Mouse (Mus musculus): ENCODE results near the gene Ube2m. TPM values are rescaled to one million over a fixed set of nuclear protein-coding genes. Genes with fewer than 3 reads are reported as not detected.

The Ube2m gene
- polyA plus RNA-seq, 1 experiment from 2014 or later, result 14.3 TPM

DNA sequence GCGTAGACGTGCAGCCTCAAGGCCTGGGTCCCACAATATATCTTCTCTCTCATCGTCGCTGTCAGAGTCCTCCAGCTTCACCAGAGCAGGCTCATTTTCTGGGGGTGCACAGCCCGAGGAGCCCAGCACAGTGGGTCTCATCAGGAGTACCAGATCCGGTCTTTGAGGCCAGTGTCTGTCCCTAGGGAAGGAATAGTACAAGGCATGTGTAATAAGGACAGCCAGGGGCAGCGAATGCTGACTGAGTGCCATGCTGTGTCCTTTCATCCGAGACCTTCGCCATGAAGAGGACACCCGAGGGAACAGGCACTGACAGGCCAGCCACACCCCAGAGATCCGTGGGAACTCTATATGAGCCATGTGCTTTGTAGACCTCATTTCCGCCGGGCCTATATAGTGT is 14.9 kb upstream of the Ube2m start:
- Histone ChIP-seq H3K27ac (ENCODE audit: low read length) (no peak overlapping the region), H3K4me1 (ENCODE audit: control insufficient read depth, low read depth, low read length) (peaks cover 8% of the 10 kb centered on the region), H3K27me3 (ENCODE audit: control insufficient read depth, insufficient read depth, low read depth, low read length) (no peaks in the 10 kb centered on the region), H3K4me2 (ENCODE audit: low read depth, low read length) (no peak overlapping the region), H3K36me3 (ENCODE audit: control insufficient read depth, insufficient read depth) (no peaks in the 10 kb centered on the region), H3K9me3 (replicated peaks; ENCODE audit: control insufficient read depth, low read length) (no peaks in the 10 kb centered on the region), H3K9ac (ENCODE audit: low read depth, low read length) (no peak overlapping the region), H3K4me3 (ENCODE audit: low read depth, low read length) (no peak overlapping the region)
- 71% methylated on average over 13 of the region's 13 CpGs for WGBS (ENCODE audit: insufficient replicate concordance)
- ATAC-seq (ENCODE audit: low read depth), result no peak

DNA sequence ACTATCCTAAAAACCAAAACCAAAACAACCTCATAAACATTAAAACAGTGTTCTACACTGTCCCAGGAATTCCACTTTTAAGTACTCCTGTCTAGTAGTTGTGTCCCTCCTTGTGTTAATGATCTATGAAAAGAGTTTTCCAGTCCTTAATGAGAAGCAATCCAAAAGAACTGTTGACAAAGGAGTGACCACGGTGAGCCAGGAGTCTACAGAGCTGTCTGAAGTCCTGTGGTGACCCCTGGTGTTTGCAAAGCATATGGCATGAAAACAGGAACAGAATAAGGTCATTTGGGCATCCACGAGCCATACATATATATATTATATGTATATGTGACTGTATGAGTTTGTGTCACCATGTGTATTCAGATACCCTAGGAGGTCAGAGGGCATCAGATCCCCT is 8.0 kb upstream of the Ube2m start:
- Histone ChIP-seq H3K4me1 (ENCODE audit: control insufficient read depth, low read depth, low read length) (peaks cover 13% of the 10 kb centered on the region), H3K27me3 (ENCODE audit: control insufficient read depth, insufficient read depth, low read depth, low read length) (peaks cover 37% of the 10 kb centered on the region), H3K9me3 (replicated peaks; ENCODE audit: control insufficient read depth, low read length) (0 out of 2 replicates have a peak, but pooled peaks cover 2% of the 10 kb centered on the region), H3K4me3 (ENCODE audit: low read depth, low read length) (no peak overlapping the region), H3K36me3 (ENCODE audit: control insufficient read depth, insufficient read depth) (no peaks in the 10 kb centered on the region), H3K9ac (ENCODE audit: low read depth, low read length) (no peak overlapping the region), H3K4me2 (ENCODE audit: low read depth, low read length) (no peak overlapping the region), H3K27ac (ENCODE audit: low read length) (no peak overlapping the region)
- ATAC-seq (ENCODE audit: low read depth), result peak; percentile 58
- 4% methylated on average over 2 of the region's 2 CpGs for WGBS (ENCODE audit: insufficient replicate concordance)

DNA sequence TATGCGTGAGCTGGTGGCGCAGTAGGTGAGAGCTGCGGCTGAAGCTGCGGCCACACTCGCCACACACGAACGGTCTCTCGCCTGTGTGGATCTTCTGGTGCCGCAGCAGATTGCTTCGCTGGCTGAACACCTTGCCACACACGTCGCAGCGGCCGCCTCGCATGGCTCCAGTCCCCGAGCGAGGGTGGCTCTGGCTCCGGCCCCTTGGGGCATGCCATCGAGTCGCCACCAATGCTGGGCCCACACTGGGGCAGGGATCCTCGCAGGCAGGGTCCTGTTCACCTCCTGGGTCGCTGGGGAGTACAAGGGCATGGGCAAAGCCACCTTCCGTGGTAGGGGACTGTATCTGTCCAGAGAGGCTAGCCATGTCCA is 6.2 kb upstream of the Ube2m start:
- ATAC-seq (ENCODE audit: low read depth), result no peak
- Histone ChIP-seq H3K4me2 (ENCODE audit: low read depth, low read length) (peak overlapping the region; percentile 74), H3K27me3 (ENCODE audit: control insufficient read depth, insufficient read depth, low read depth, low read length) (peaks cover 37% of the 10 kb centered on the region), H3K36me3 (ENCODE audit: control insufficient read depth, insufficient read depth) (no peaks in the 10 kb centered on the region), H3K4me3 (ENCODE audit: low read depth, low read length) (peak overlapping the region; percentile 55), H3K4me1 (ENCODE audit: control insufficient read depth, low read depth, low read length) (peaks cover 20% of the 10 kb centered on the region), H3K27ac (ENCODE audit: low read length) (no peak overlapping the region), H3K9ac (ENCODE audit: low read depth, low read length) (peak overlapping the region; percentile 5; the same call in 1 of the 2 replicates), H3K9me3 (replicated peaks; ENCODE audit: control insufficient read depth, low read length) (0 out of 2 replicates have a peak, but pooled peaks cover 2% of the 10 kb centered on the region)
- WGBS (ENCODE audit: insufficient replicate concordance), result 7% methylated on average over 23 of the region's 23 CpGs

DNA sequence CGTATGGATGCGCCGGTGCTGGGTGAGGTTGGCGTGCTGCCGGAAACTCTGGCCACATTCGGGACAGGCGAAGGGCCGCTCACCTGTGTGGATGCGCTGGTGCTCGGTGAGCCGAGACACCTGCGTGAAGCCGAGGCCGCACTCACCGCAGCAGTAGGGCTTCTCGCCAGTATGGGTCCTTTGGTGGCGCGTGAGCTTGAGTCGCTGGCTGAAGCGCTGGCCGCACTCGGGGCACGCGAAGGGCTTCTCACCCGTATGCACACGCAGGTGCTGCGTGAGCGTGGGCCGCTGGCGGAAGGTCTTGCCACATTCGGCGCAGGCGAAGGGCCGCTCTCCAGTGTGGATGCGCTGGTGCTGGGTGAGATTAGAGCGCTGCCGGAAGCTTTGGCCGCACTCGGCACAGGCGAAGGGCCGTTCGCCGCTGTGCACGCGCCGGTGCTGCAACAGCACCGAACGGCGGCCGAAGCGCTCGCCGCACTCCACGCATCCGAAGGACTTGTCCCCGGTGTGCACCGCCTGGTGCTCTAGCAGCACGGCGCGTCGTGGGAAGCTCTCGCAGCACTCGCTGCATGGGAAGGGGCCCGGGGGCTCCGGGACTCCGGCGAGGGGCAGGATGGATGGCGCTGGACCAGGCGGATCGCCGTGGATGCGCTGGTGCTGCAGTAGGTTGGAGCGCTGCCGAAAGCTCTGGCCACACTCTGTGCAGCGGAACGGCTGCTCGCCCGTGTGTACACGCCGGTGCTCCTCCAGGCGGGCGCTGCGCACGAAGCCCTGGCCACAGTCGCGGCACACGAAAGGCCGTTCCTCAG is 5.6 kb upstream of the Ube2m start:
- no peak for ATAC-seq (ENCODE audit: low read depth)
- 5% methylated on average over 88 of the region's 88 CpGs for WGBS (ENCODE audit: insufficient replicate concordance)
- H3K27me3 ChIP-seq (ENCODE audit: control insufficient read depth, insufficient read depth, low read depth, low read length), result peaks cover 37% of the 10 kb centered on the region
- peaks cover 26% of the 10 kb centered on the region for H3K4me1 ChIP-seq (ENCODE audit: control insufficient read depth, low read depth, low read length)
- H3K27ac ChIP-seq (ENCODE audit: low read length), result no peak overlapping the region
- peak overlapping the region; percentile 55 for H3K4me3 ChIP-seq (ENCODE audit: low read depth, low read length)
- H3K9me3 ChIP-seq (replicated peaks; ENCODE audit: control insufficient read depth, low read length), result 0 out of 2 replicates have a peak, but pooled peaks cover 2% of the 10 kb centered on the region
- peak overlapping the region; percentile 5; the same call in 1 of the 2 replicates for H3K9ac ChIP-seq (ENCODE audit: low read depth, low read length)
- peak overlapping the region; percentile 74 for H3K4me2 ChIP-seq (ENCODE audit: low read depth, low read length)
- H3K36me3 ChIP-seq (ENCODE audit: control insufficient read depth, insufficient read depth), result no peaks in the 10 kb centered on the region

DNA sequence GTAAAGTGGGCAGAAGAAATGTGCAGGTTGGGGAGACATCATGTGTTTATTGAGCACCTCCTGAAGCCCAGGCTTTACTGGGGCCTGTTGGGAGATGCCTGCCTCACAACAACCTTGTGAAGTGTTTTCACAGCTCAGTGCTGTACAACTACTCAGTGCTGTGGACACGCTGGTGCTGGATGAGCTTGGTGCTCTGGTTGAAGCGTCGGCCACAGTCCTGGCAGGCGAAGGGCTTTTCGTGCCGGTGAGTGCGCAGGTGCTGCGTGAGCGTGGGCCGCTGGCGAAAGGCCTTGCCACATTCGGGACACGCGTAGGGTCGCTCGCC is 5.0 kb upstream of the Ube2m start:
- no peak overlapping the region; the same call in 1 of the 2 replicates for H3K4me3 ChIP-seq (ENCODE audit: low read depth, low read length)
- peaks cover 37% of the 10 kb centered on the region for H3K27me3 ChIP-seq (ENCODE audit: control insufficient read depth, insufficient read depth, low read depth, low read length)
- no peaks in the 10 kb centered on the region for H3K36me3 ChIP-seq (ENCODE audit: control insufficient read depth, insufficient read depth)
- 0 out of 2 replicates have a peak, but pooled peaks cover 2% of the 10 kb centered on the region for H3K9me3 ChIP-seq (replicated peaks; ENCODE audit: control insufficient read depth, low read length)
- ATAC-seq (ENCODE audit: low read depth), result no peak
- peaks cover 28% of the 10 kb centered on the region for H3K4me1 ChIP-seq (ENCODE audit: control insufficient read depth, low read depth, low read length)
- WGBS (ENCODE audit: insufficient replicate concordance), result 43% methylated on average over 16 of the region's 16 CpGs
- no peak overlapping the region for H3K4me2 ChIP-seq (ENCODE audit: low read depth, low read length)
- H3K9ac ChIP-seq (ENCODE audit: low read depth, low read length), result no peak overlapping the region
- H3K27ac ChIP-seq (ENCODE audit: low read length), result no peak overlapping the region

DNA sequence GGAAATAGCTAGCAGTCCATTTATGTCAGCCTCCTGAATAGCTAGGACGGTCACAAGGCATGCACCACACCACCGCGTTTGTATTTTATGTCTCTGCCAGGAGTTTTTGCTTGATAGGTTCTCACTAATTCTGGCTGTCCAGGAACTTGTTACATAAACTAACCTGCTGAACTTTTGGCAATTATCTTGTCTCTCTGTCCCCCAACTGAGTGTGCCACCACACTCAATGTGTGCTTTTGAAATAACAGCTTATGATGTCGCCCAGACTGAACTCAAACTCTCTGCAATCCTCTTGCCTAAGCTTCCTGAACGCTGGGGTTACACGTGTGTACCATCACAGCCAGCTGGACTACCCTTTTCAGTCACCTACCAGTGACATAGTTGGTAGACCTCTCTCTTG is 4.4 kb upstream of the Ube2m start:
- Histone ChIP-seq H3K4me3 (ENCODE audit: low read depth, low read length) (no peak overlapping the region), H3K9ac (ENCODE audit: low read depth, low read length) (no peak overlapping the region), H3K36me3 (ENCODE audit: control insufficient read depth, insufficient read depth) (no peaks in the 10 kb centered on the region), H3K4me1 (ENCODE audit: control insufficient read depth, low read depth, low read length) (peaks cover 28% of the 10 kb centered on the region), H3K4me2 (ENCODE audit: low read depth, low read length) (no peak overlapping the region), H3K27ac (ENCODE audit: low read length) (no peak overlapping the region), H3K9me3 (replicated peaks; ENCODE audit: control insufficient read depth, low read length) (0 out of 2 replicates have a peak, but pooled peaks cover 2% of the 10 kb centered on the region), H3K27me3 (ENCODE audit: control insufficient read depth, insufficient read depth, low read depth, low read length) (peaks cover 37% of the 10 kb centered on the region)
- no peak for ATAC-seq (ENCODE audit: low read depth)
- WGBS (ENCODE audit: insufficient replicate concordance), result 70% methylated on average over 6 of the region's 6 CpGs

DNA sequence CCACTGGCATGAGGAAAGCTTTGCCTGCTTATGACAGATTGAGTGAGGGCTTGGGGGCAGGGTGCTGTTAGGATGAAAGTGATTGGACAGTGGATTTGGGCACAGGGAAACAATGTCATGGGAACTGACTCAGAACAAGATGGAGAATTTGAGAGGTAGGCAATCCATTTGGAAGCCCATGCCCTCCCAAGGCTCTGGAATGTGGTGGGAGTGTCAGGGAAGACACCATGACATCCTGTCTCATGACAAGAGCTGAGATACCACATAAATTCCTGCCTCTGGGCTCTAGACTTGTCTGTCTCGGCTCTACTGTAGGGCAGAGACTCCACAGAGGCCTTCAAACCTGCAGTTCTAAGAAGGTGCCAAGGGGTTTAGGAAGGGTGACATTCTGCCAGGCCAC is 3.2 kb upstream of the Ube2m start:
- ATAC-seq (ENCODE audit: low read depth), result no peak
- WGBS (ENCODE audit: insufficient replicate concordance), result 62% methylated on average over 1 of the region's 1 CpGs
- Histone ChIP-seq H3K9ac (ENCODE audit: low read depth, low read length) (no peak overlapping the region), H3K27ac (ENCODE audit: low read length) (no peak overlapping the region), H3K27me3 (ENCODE audit: control insufficient read depth, insufficient read depth, low read depth, low read length) (peaks cover 37% of the 10 kb centered on the region), H3K36me3 (ENCODE audit: control insufficient read depth, insufficient read depth) (no peaks in the 10 kb centered on the region), H3K4me1 (ENCODE audit: control insufficient read depth, low read depth, low read length) (peaks cover 35% of the 10 kb centered on the region), H3K4me2 (ENCODE audit: low read depth, low read length) (no peak overlapping the region), H3K9me3 (replicated peaks; ENCODE audit: control insufficient read depth, low read length) (0 out of 2 replicates have a peak, but pooled peaks cover 2% of the 10 kb centered on the region), H3K4me3 (ENCODE audit: low read depth, low read length) (no peak overlapping the region)

DNA sequence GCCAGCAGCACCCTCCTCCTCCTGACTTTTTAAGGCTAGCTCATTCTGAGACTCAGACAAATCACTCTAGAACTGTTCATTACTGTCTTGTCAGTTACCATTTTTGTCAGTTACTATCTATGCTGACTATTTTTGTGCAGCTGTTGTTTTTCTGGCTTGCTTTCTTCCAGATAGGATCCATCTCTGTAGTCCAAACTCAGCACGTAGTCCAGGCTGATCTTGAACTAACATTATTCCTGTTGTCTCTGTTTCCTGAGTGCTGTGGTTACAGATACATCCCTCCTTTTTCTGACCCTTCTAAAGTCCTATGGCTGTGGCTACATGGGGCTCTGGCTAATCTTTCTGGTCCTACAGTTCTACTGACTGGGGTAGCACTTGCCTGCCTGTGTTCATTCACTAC is 1.1 kb upstream of the Ube2m start:
- Histone ChIP-seq H3K4me2 (ENCODE audit: low read depth, low read length) (peak overlapping the region; percentile 94), H3K27me3 (ENCODE audit: control insufficient read depth, insufficient read depth, low read depth, low read length) (peaks cover 21% of the 10 kb centered on the region), H3K9ac (ENCODE audit: low read depth, low read length) (peak overlapping the region; percentile 97), H3K4me1 (ENCODE audit: control insufficient read depth, low read depth, low read length) (peaks cover 43% of the 10 kb centered on the region), H3K4me3 (ENCODE audit: low read depth, low read length) (peak overlapping the region; percentile 89), H3K9me3 (replicated peaks; ENCODE audit: control insufficient read depth, low read length) (0 out of 2 replicates have a peak, but pooled peaks cover 2% of the 10 kb centered on the region), H3K36me3 (ENCODE audit: control insufficient read depth, insufficient read depth) (peaks cover 8% of the 10 kb centered on the region), H3K27ac (ENCODE audit: low read length) (peak overlapping the region; percentile 98)
- 26% methylated on average over 1 of the region's 1 CpGs for WGBS (ENCODE audit: insufficient replicate concordance)
- ATAC-seq (ENCODE audit: low read depth), result no peak

DNA sequence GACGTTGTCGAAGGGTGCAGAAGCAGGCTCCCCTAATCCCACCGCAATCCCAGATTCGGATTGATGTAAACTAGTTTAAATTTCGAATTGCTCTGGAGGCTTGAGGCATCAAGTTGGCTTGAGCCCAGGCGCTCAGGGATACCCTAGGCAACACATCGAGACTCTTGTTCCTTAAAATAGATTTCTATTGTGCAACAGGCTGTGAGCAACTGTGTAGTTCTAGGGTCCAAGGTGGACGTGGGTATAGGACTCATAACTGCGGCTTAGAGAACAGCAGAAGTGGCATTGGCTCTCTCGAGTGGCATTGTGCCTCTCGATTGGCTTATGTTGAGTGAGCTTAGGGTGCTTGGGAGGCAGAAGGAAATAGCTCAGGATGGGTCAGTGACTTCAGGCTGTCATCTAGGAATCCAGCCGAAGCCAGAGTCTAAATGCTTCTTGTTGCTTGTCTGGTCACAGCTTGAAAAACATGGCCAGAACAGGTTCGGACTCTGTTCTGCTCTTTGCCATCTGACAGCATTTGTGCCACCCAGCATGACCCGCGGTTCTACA is 620 bp upstream of the Ube2m start:
- WGBS (ENCODE audit: insufficient replicate concordance), result 13% methylated on average over 15 of the region's 15 CpGs
- Histone ChIP-seq H3K4me1 (ENCODE audit: control insufficient read depth, low read depth, low read length) (peaks cover 41% of the 10 kb centered on the region), H3K9ac (ENCODE audit: low read depth, low read length) (peak overlapping the region; percentile 97), H3K36me3 (ENCODE audit: control insufficient read depth, insufficient read depth) (peaks cover 8% of the 10 kb centered on the region), H3K27ac (ENCODE audit: low read length) (peak overlapping the region; percentile 98), H3K9me3 (replicated peaks; ENCODE audit: control insufficient read depth, low read length) (0 out of 2 replicates have a peak, but pooled peaks cover 2% of the 10 kb centered on the region), H3K4me2 (ENCODE audit: low read depth, low read length) (peak overlapping the region; percentile 94), H3K27me3 (ENCODE audit: control insufficient read depth, insufficient read depth, low read depth, low read length) (peaks cover 16% of the 10 kb centered on the region), H3K4me3 (ENCODE audit: low read depth, low read length) (peak overlapping the region; percentile 89)
- ATAC-seq (ENCODE audit: low read depth), result no peak
